ENCODE assay signal across 30 mouse cellular contexts in genomic region chr3:46174486-46174885, GRCm38 (mm10).
"Had no signal": no experiment of that assay in that cellular context is flagged by ENCODE, and none has a peak within 500 bp of the region (broad histone marks: within the 10 kb centered on the region; RNA-seq: fewer than 3 reads in every experiment).

No protein-coding gene starts in this region.

- H3K4me2 ChIP-seq: limb, embryonic 12.5 days; limb, embryonic 13.5 days; limb, embryonic 15.5 days; liver, embryonic 11.5 days; liver, embryonic 12.5 days; liver, embryonic 13.5 days; liver, embryonic 15.5 days; lung, embryonic 14.5 days; lung, embryonic 15.5 days; midbrain, embryonic 11.5 days; midbrain, embryonic 12.5 days; midbrain, embryonic 15.5 days had no signal

- ATAC-seq: liver, embryonic 12.5 days; liver, postnatal 0 days; lung, postnatal 0 days; midbrain, embryonic 15.5 days; midbrain, embryonic 16.5 days had no signal

- H3K27ac ChIP-seq: limb, embryonic 10.5 days; limb, embryonic 12.5 days; limb, embryonic 13.5 days; limb, embryonic 15.5 days; liver, embryonic 12.5 days; liver, embryonic 13.5 days; liver, embryonic 14.5 days; liver, embryonic 15.5 days; lung, embryonic 15.5 days; macrophage; midbrain, embryonic 10.5 days; midbrain, embryonic 12.5 days; midbrain, embryonic 15.5 days had no signal

- H3K27me3 ChIP-seq: limb, embryonic 12.5 days; limb, embryonic 13.5 days; limb, embryonic 15.5 days; liver, embryonic 12.5 days; liver, embryonic 13.5 days; liver, embryonic 15.5 days; lung, embryonic 15.5 days; megakaryocyte, embryonic 14.5 days; midbrain, embryonic 12.5 days; midbrain, embryonic 15.5 days had no signal

- DNase-seq: left cerebral cortex, postnatal 4 days; liver; liver, embryonic 13.5 days; liver, postnatal 0 days; lung, adult 18-20 months; lung, adult 2 months; lung, embryonic 14.5 days; lung, postnatal 10 days; lung, postnatal 14 days; lung, postnatal 36 days; lung, postnatal 4 days; midbrain, embryonic 14.5 days had no signal

- H3K36me3 ChIP-seq: limb, embryonic 10.5 days; limb, embryonic 12.5 days; limb, embryonic 13.5 days; limb, embryonic 15.5 days; liver, embryonic 12.5 days; liver, embryonic 13.5 days; liver, embryonic 15.5 days; lung, embryonic 15.5 days; midbrain, embryonic 10.5 days; midbrain, embryonic 12.5 days; midbrain, embryonic 15.5 days had no signal

- H3K9ac ChIP-seq: limb, embryonic 12.5 days; limb, embryonic 13.5 days; limb, embryonic 15.5 days; liver, embryonic 12.5 days; liver, embryonic 13.5 days; liver, embryonic 14.5 days; liver, embryonic 15.5 days; liver, postnatal 0 days; lung, embryonic 14.5 days; lung, embryonic 15.5 days; midbrain, embryonic 12.5 days; midbrain, embryonic 15.5 days had no signal

- H3K4me3 ChIP-seq: limb, embryonic 10.5 days; limb, embryonic 12.5 days; limb, embryonic 13.5 days; limb, embryonic 15.5 days; liver, embryonic 12.5 days; liver, embryonic 13.5 days; liver, embryonic 15.5 days; lung, embryonic 15.5 days; megakaryocyte, embryonic 14.5 days; midbrain, embryonic 10.5 days; midbrain, embryonic 12.5 days; midbrain, embryonic 15.5 days; myocyte had no signal

- H3K9me3 ChIP-seq: limb, embryonic 10.5 days; limb, embryonic 12.5 days; limb, embryonic 13.5 days; limb, embryonic 15.5 days; liver, embryonic 12.5 days; liver, embryonic 13.5 days; liver, embryonic 15.5 days; lung, embryonic 15.5 days; megakaryocyte, embryonic 14.5 days; midbrain, embryonic 10.5 days; midbrain, embryonic 12.5 days; midbrain, embryonic 15.5 days had no signal

- H3K4me1 ChIP-seq: limb, embryonic 10.5 days; limb, embryonic 12.5 days; limb, embryonic 13.5 days; limb, embryonic 15.5 days; liver, embryonic 12.5 days; liver, embryonic 13.5 days; liver, embryonic 15.5 days; lung, embryonic 15.5 days; megakaryocyte, embryonic 14.5 days; midbrain, embryonic 10.5 days; midbrain, embryonic 12.5 days; midbrain, embryonic 15.5 days had no signal
